Mouse (Mus musculus) cerebellum, adult 2 months (tissue): ENCODE results near the gene Olfr1158.

Experiments used
- CTCF ChIP-seq: fragments of 200-500 bp; IDR thresholded peaks from 2 replicates; pipeline ENCODE4 v1.5.1; 2011; ENCODE audit warnings: low read depth, mild to moderate bottlenecking, control low read depth, low read length, moderate library complexity, borderline replicate concordance; ENCODE audit not compliant: insufficient read depth
- POLR2A ChIP-seq: fragments of 200-500 bp; IDR thresholded peaks from 2 replicates; pipeline ENCODE4 v1.6.1; 2011; ENCODE audit warnings: low read length, control low read depth, borderline replicate concordance; ENCODE audit not compliant: insufficient read depth

- TF ChIP-seq POLR2A (no peak), CTCF (no peak)
These were observed at the start of gene Olfr1158 for GRCm38 (mm10) chr2:87989813-87990212.
